Mouse (Mus musculus) frontal cortex, postnatal 14 days (tissue): ENCODE results near the gene Pld1.

Source experiments
- DNase-seq, 2 experiments: peaks; one replicate each; pipeline ENCODE4 v3.0.0; 2022; ENCODE audit warnings: low spot score in 2 of 2

Gene Pld1

GRCm38 (mm10) chr3:27938381-27939323 is at the start of gene Pld1:
Gene Pld1, plus strand, starts transcription at chr3:27938695.
- DNase-seq, result peak; percentile 31 to 38

- no peak for DNase-seq
These were observed 42.1 kb upstream of the Pld1 start, which contains the start of gene Tmem212 for GRCm38 (mm10) chr3:27896318-27896892. Gene Tmem212, minus strand, starts transcription at chr3:27896368.

GRCm38 (mm10) chr3:27898178-27898577 is 40.3 kb upstream of the Pld1 start:
- DNase-seq, result no peak

- DNase-seq, result no peak
These were observed 39.3 kb upstream of the Pld1 start for GRCm38 (mm10) chr3:27899012-27899726.

GRCm38 (mm10) chr3:27901846-27902245 is 36.6 kb upstream of the Pld1 start:
- no peak for DNase-seq

GRCm38 (mm10) chr3:27904659-27905330 is 33.7 kb upstream of the Pld1 start:
- no peak for DNase-seq

GRCm38 (mm10) chr3:27906647-27907209 is 31.8 kb upstream of the Pld1 start:
- DNase-seq, result no peak

- no peak for DNase-seq
These were observed 31.2 kb upstream of the Pld1 start for GRCm38 (mm10) chr3:27907301-27907700.

- DNase-seq, result no peak
These were observed 30.2 kb upstream of the Pld1 start for GRCm38 (mm10) chr3:27908316-27908715.

- DNase-seq, result no peak
These were observed 29.5 kb upstream of the Pld1 start for GRCm38 (mm10) chr3:27909016-27909415.

- no peak for DNase-seq
These were observed 19.6 kb upstream of the Pld1 start for GRCm38 (mm10) chr3:27918656-27919436.

GRCm38 (mm10) chr3:27921268-27922020 is 17.1 kb upstream of the Pld1 start:
- DNase-seq, result no peak

GRCm38 (mm10) chr3:27924037-27924436 is 14.5 kb upstream of the Pld1 start:
- DNase-seq, result no peak

- DNase-seq, result no peak
These were observed 9.3 kb upstream of the Pld1 start for GRCm38 (mm10) chr3:27929219-27929618.

GRCm38 (mm10) chr3:27932391-27932790 is 6.1 kb upstream of the Pld1 start:
- DNase-seq, result no peak

GRCm38 (mm10) chr3:27935644-27936043 is 2.9 kb upstream of the Pld1 start:
- no peak for DNase-seq

GRCm38 (mm10) chr3:27936731-27937130 is 1.8 kb upstream of the Pld1 start:
- DNase-seq, result no peak

- no peak for DNase-seq
These were observed 1.1 kb upstream of the Pld1 start for GRCm38 (mm10) chr3:27937144-27938110.

GRCm38 (mm10) chr3:27941634-27942033 is 3.1 kb downstream of the Pld1 start:
- no peak for DNase-seq
